Mouse (Mus musculus) liver, embryonic 13.5 days (tissue): ENCODE data around the gene Ptprs. TPM values are rescaled to one million over a fixed set of nuclear protein-coding genes. Genes with fewer than 3 reads are reported as not detected.

Experiments used
- ATAC-seq: fragments of 200-750 bp; cut with Nextera tagmentation; 2 replicates; pipeline ENCODE4 v1.8.0; 2017; ENCODE audit warnings: low read depth, mild to moderate bottlenecking, moderate number of reproducible peaks, moderate library complexity
- DNase-seq: peaks from one replicate; pipeline ENCODE4 v3.0.0; 2022
- H3K27ac ChIP-seq: fragments of 300-500 bp; sonication (generic); 2 replicates; pipeline ENCODE4 v1.5.1; 2015; ENCODE audit warnings: moderate library complexity, mild to moderate bottlenecking, inconsistent platforms
- H3K27me3 ChIP-seq: fragments of 300-500 bp; sonication (generic); 2 replicates; pipeline ENCODE4 v1.6.1; 2015; ENCODE audit warnings: mild to moderate bottlenecking, inconsistent platforms
- H3K36me3 ChIP-seq: fragments of 300-500 bp; sonication (generic); 2 replicates; pipeline ENCODE4 v1.6.1; 2015; ENCODE audit warnings: mild to moderate bottlenecking, inconsistent platforms
- H3K4me1 ChIP-seq: fragments of 300-500 bp; sonication (generic); replicated peaks from 2 replicates; pipeline ENCODE4 v1.6.1; 2015; ENCODE audit warnings: inconsistent platforms
- H3K4me2 ChIP-seq: fragments of 300-500 bp; sonication (generic); 2 replicates; pipeline ENCODE4 v1.6.1; 2015; ENCODE audit warnings: inconsistent platforms, mild to moderate bottlenecking, moderate library complexity
- H3K4me3 ChIP-seq: fragments of 300-500 bp; sonication (generic); replicated peaks from 2 replicates; pipeline ENCODE4 v1.5.1; 2015; ENCODE audit warnings: mild to moderate bottlenecking, inconsistent platforms
- H3K9ac ChIP-seq: fragments of 300-500 bp; sonication (generic); 2 replicates; pipeline ENCODE4 v1.6.1; 2015; ENCODE audit warnings: mild to moderate bottlenecking, inconsistent platforms
- H3K9me3 ChIP-seq: fragments of 300-500 bp; sonication (generic); replicated peaks from 2 replicates; pipeline ENCODE4 v1.6.1; 2016; ENCODE audit warnings: inconsistent platforms
- WGBS: fragments of 180-500 bp; shearing (Covaris S2); methylation state at CpG from one replicate; pipeline ENCODE4 v1.1.7; 2015; ENCODE audit not compliant: insufficient replicate concordance; 5-methylcytosine and 5-hydroxymethylcytosine counted together
- polyA plus RNA-seq: library from polyadenylated mRNA; unstranded; fragments of >200 nt; fragmentation: Nextera tagmentation; extraction: Ambion mirVana; gene quantifications from 2 replicates; pipeline ENCODE4 v1.2.1, GENCODE M21; 2015

Gene Ptprs
- 6.2 and 7.6 TPM in 2 replicates for polyA plus RNA-seq

- Histone ChIP-seq H3K27ac (no peak within 1 kb of the TSS), H3K36me3 (no peaks in the 10 kb centered on the region), H3K4me1 (peaks cover 48% of the 10 kb centered on the region), H3K27me3 (peaks cover 75% of the 10 kb centered on the region), H3K4me3 (peak within 1 kb of the TSS; percentile 58), H3K4me2 (peak within 1 kb of the TSS; percentile 73), H3K9me3 (no peaks in the 10 kb centered on the region), H3K9ac (peak within 1 kb of the TSS; percentile 60)
- under 1% methylated on average over 27 of the region's 27 CpGs for WGBS
- DNase-seq (peak; percentile 69), ATAC-seq (peak; percentile 53)
Observed at GRCm38 (mm10) chr17:56476402-56476752, at the start of gene Ptprs. Gene Ptprs, minus strand, starts transcription at chr17:56476483.

- ATAC-seq (no peak), DNase-seq (no peak)
- H3K9ac ChIP-seq = no peak overlapping the region
- no peak overlapping the region for H3K4me2 ChIP-seq
- H3K27me3 ChIP-seq = peaks cover 5% of the 10 kb centered on the region; the same call in 1 of the 2 replicates
- no peaks in the 10 kb centered on the region for H3K9me3 ChIP-seq
- WGBS = 41% methylated on average over 4 of the region's 4 CpGs
- H3K4me3 ChIP-seq = no peak overlapping the region
- no peaks in the 10 kb centered on the region for H3K36me3 ChIP-seq
- no peaks in the 10 kb centered on the region for H3K4me1 ChIP-seq
- H3K27ac ChIP-seq = no peak overlapping the region
Observed at GRCm38 (mm10) chr17:56524943-56525342, 48.7 kb upstream of the Ptprs start.

GRCm38 (mm10) chr17:56522744-56523143 lies 46.5 kb upstream of the Ptprs start:
- no peaks in the 10 kb centered on the region for H3K36me3 ChIP-seq
- H3K4me3 ChIP-seq = no peak overlapping the region
- peaks cover 5% of the 10 kb centered on the region for H3K27me3 ChIP-seq
- no peaks in the 10 kb centered on the region for H3K4me1 ChIP-seq
- DNase-seq = no peak
- H3K9me3 ChIP-seq = no peaks in the 10 kb centered on the region
- no peak overlapping the region for H3K9ac ChIP-seq
- H3K27ac ChIP-seq = no peak overlapping the region
- no peak overlapping the region for H3K4me2 ChIP-seq
- WGBS = 49% methylated on average over 1 of the region's 1 CpGs
- ATAC-seq = no peak

GRCm38 (mm10) chr17:56515690-56516410 lies 39.6 kb upstream of the Ptprs start:
- H3K27ac ChIP-seq = no peak overlapping the region
- peaks cover 60% of the 10 kb centered on the region for H3K27me3 ChIP-seq
- no peak overlapping the region for H3K9ac ChIP-seq
- no peak overlapping the region for H3K4me3 ChIP-seq
- H3K4me1 ChIP-seq = 0 out of 2 replicates have a peak, but pooled peaks cover 5% of the 10 kb centered on the region
- ATAC-seq (no peak), DNase-seq (no peak)
- H3K36me3 ChIP-seq = no peaks in the 10 kb centered on the region
- no peak overlapping the region for H3K4me2 ChIP-seq
- no peaks in the 10 kb centered on the region for H3K9me3 ChIP-seq
- WGBS = 10% methylated on average over 13 of the region's 13 CpGs

- 41% methylated on average over 12 of the region's 12 CpGs for WGBS
- Histone ChIP-seq H3K4me1 (0 out of 2 replicates have a peak, but pooled peaks cover 5% of the 10 kb centered on the region), H3K36me3 (no peaks in the 10 kb centered on the region), H3K4me3 (no peak overlapping the region), H3K27ac (no peak overlapping the region), H3K9me3 (no peaks in the 10 kb centered on the region), H3K27me3 (peaks cover 69% of the 10 kb centered on the region), H3K9ac (no peak overlapping the region), H3K4me2 (no peak overlapping the region)
- ATAC-seq (no peak), DNase-seq (no peak)
Observed at GRCm38 (mm10) chr17:56514916-56515315, 38.6 kb upstream of the Ptprs start.

GRCm38 (mm10) chr17:56514330-56514729 lies 38.0 kb upstream of the Ptprs start:
- Histone ChIP-seq H3K9me3 (no peaks in the 10 kb centered on the region), H3K4me1 (0 out of 2 replicates have a peak, but pooled peaks cover 5% of the 10 kb centered on the region), H3K9ac (no peak overlapping the region), H3K27ac (no peak overlapping the region), H3K4me2 (no peak overlapping the region), H3K27me3 (peaks cover 75% of the 10 kb centered on the region), H3K36me3 (no peaks in the 10 kb centered on the region), H3K4me3 (no peak overlapping the region)
- DNase-seq (no peak), ATAC-seq (no peak)

GRCm38 (mm10) chr17:56512310-56512709 lies 36.0 kb upstream of the Ptprs start, which contains the start of gene Znrf4:
Gene Znrf4, minus strand, starts transcription at chr17:56512431.
- Histone ChIP-seq H3K4me3 (peak within 1 kb of the TSS; percentile 12; the same call in 1 of the 2 replicates), H3K27ac (no peak within 1 kb of the TSS), H3K4me1 (peaks cover 14% of the 10 kb centered on the region; the same call in 1 of the 2 replicates), H3K9me3 (no peaks in the 10 kb centered on the region), H3K36me3 (no peaks in the 10 kb centered on the region), H3K4me2 (peak within 1 kb of the TSS; percentile 14; the same call in 1 of the 2 replicates), H3K9ac (no peak within 1 kb of the TSS), H3K27me3 (peaks cover 87% of the 10 kb centered on the region)
- no peak for ATAC-seq
- no peak for DNase-seq
- WGBS = 51% methylated on average over 22 of the region's 22 CpGs

GRCm38 (mm10) chr17:56511707-56512090 lies 35.4 kb upstream of the Ptprs start:
- Histone ChIP-seq H3K9me3 (no peaks in the 10 kb centered on the region), H3K4me3 (0 out of 2 replicates have a peak overlapping the region, but pooled peaks have one; percentile 12), H3K9ac (no peak overlapping the region), H3K4me1 (peaks cover 18% of the 10 kb centered on the region), H3K4me2 (0 out of 2 replicates have a peak overlapping the region, but pooled peaks have one; percentile 14), H3K27me3 (peaks cover 83% of the 10 kb centered on the region), H3K36me3 (no peaks in the 10 kb centered on the region), H3K27ac (no peak overlapping the region)
- DNase-seq (no peak), ATAC-seq (no peak)
- 27% methylated on average over 29 of the region's 29 CpGs for WGBS

GRCm38 (mm10) chr17:56510970-56511706 lies 34.9 kb upstream of the Ptprs start:
- Histone ChIP-seq H3K27me3 (peaks cover 79% of the 10 kb centered on the region), H3K9me3 (no peaks in the 10 kb centered on the region), H3K36me3 (no peaks in the 10 kb centered on the region), H3K4me3 (peak overlapping the region; percentile 12; the same call in 1 of the 2 replicates), H3K4me2 (peak overlapping the region; percentile 14; the same call in 1 of the 2 replicates), H3K27ac (no peak overlapping the region), H3K4me1 (peaks cover 20% of the 10 kb centered on the region), H3K9ac (no peak overlapping the region)
- ATAC-seq = no peak
- no peak for DNase-seq
- WGBS = 7% methylated on average over 60 of the region's 60 CpGs

- H3K4me2 ChIP-seq = peak overlapping the region; percentile 34; the same call in 1 of the 2 replicates
- no peak overlapping the region for H3K27ac ChIP-seq
- peaks cover 73% of the 10 kb centered on the region for H3K27me3 ChIP-seq
- H3K36me3 ChIP-seq = no peaks in the 10 kb centered on the region
- no peak for DNase-seq
- WGBS = 20% methylated on average over 27 of the region's 27 CpGs
- H3K9ac ChIP-seq = no peak overlapping the region
- no peaks in the 10 kb centered on the region for H3K9me3 ChIP-seq
- ATAC-seq = no peak
- H3K4me1 ChIP-seq = peaks cover 15% of the 10 kb centered on the region
- H3K4me3 ChIP-seq = no peak overlapping the region
Observed at GRCm38 (mm10) chr17:56510473-56510969, 34.2 kb upstream of the Ptprs start.

- peak overlapping the region; percentile 34; the same call in 1 of the 2 replicates for H3K4me2 ChIP-seq
- no peak overlapping the region for H3K27ac ChIP-seq
- 7% methylated on average over 35 of the region's 37 CpGs for WGBS
- DNase-seq (no peak), ATAC-seq (no peak)
- H3K9me3 ChIP-seq = no peaks in the 10 kb centered on the region
- H3K36me3 ChIP-seq = no peaks in the 10 kb centered on the region
- peaks cover 66% of the 10 kb centered on the region for H3K27me3 ChIP-seq
- H3K9ac ChIP-seq = no peak overlapping the region
- peaks cover 15% of the 10 kb centered on the region for H3K4me1 ChIP-seq
- no peak overlapping the region for H3K4me3 ChIP-seq
Observed at GRCm38 (mm10) chr17:56509707-56510472, 33.6 kb upstream of the Ptprs start.
